Mouse (Mus musculus) erythroblast, adult 5-6 weeks (primary cell): ENCODE measurements at regions not wholly inside any gene's neighbourhood (a gene's known extent, or its start where the extent isn't known, plus 50 kb on each side); places are given as distances from the start of the nearest gene placed in this dataset.
A peak's percentile ranks its signal among the peaks of the same experiment; 100 is the strongest.

Source experiments
- ATAC-seq: replicated peaks from 2 replicates; pipeline ENCODE4 v1.8.0; 2016; ENCODE audit warnings: moderate number of reproducible peaks, mild to moderate bottlenecking, moderate TSS enrichment, inconsistent platforms; ENCODE audit not compliant: poor library complexity, low FRiP score, severe bottlenecking

- ATAC-seq = no peak
Measured at GRCm38 (mm10) chr1:90442250-90443240, 160.2 kb upstream of the Cops8 start.

- no peak for ATAC-seq
Measured at GRCm38 (mm10) chr1:90449571-90450226, 153.1 kb upstream of the Cops8 start.

GRCm38 (mm10) chr1:90451942-90452557 is 150.7 kb upstream of the Cops8 start:
- no peak for ATAC-seq

GRCm38 (mm10) chr1:90454263-90454662 is 148.5 kb upstream of the Cops8 start:
- no peak for ATAC-seq

- ATAC-seq = no peak
Measured at GRCm38 (mm10) chr1:90457396-90457795, 145.4 kb upstream of the Cops8 start.

- ATAC-seq = no peak
Measured at GRCm38 (mm10) chr1:90458176-90458575, 144.6 kb upstream of the Cops8 start.

- ATAC-seq = 0 out of 2 replicates have a peak, but pooled peaks have one; percentile 15
Measured at GRCm38 (mm10) chr1:90461699-90462098, 141.1 kb upstream of the Cops8 start.

GRCm38 (mm10) chr1:90463302-90463701 is 139.5 kb upstream of the Cops8 start:
- no peak for ATAC-seq

GRCm38 (mm10) chr1:90467646-90468045 is 135.1 kb upstream of the Cops8 start:
- ATAC-seq = no peak

GRCm38 (mm10) chr1:90470996-90471395 is 131.8 kb upstream of the Cops8 start:
- ATAC-seq = no peak

- no peak for ATAC-seq
Measured at GRCm38 (mm10) chr1:90471806-90472205, 131.0 kb upstream of the Cops8 start.

- ATAC-seq = no peak
Measured at GRCm38 (mm10) chr1:90475060-90475813, 127.5 kb upstream of the Cops8 start.

DNA sequence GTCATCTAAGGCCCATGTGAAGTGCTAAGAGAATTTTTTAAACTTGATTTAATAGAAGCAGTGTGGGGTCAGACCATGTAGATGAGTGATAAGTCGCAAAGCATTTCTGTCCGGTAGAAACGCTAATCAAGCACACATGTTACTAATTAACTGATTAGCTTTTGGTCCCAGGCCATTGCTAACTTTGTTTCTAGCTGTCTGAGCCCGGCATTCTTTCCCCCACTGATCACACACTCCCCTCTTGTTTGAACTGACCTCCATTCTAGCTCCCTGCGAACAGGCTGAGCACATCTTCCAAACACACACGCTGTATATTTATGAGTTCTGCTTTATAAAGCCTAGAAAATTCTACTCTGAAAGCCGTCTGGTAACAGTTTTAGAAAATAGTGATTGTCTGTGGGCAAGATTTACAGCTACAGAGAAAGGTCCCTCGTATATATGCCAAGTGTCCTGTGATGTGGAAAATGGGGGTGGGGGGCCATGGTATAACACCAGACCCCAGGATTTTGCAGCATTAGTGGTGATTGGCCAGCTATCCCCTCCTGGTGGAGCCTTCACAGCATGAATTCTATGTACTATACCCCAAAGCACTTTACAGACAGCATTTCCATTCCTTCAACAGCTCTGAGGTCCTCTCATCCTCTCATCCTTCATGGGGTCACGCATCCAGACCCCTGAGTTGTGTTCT is 126.1 kb upstream of the Cops8 start:
- no peak for ATAC-seq

- ATAC-seq = no peak
Measured at GRCm38 (mm10) chr1:90478839-90479238, 123.9 kb upstream of the Cops8 start.

DNA sequence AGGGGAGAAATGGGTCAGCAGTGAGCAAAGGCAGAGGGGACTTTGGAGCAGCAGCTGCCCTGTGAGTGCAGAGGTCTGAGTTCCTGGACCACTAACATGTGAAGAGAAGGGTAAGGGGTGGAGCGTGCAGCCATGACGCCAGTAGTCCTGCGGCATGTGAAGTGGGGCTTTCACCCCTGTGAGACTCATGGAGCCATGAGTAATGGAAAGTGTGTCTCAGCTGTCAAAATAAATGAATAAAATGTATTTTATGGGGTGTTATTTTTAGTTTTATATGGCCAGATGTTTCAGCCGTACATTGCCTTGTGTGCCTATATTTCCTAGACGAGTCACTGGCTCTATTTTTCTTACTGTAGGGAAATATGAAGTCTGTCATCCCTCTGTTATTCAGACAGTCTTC is 121.5 kb upstream of the Cops8 start:
- ATAC-seq = no peak

- no peak for ATAC-seq
Measured at GRCm38 (mm10) chr1:90481708-90482107, 121.1 kb upstream of the Cops8 start.

GRCm38 (mm10) chr1:90486349-90486839 is 116.4 kb upstream of the Cops8 start:
- no peak for ATAC-seq

DNA sequence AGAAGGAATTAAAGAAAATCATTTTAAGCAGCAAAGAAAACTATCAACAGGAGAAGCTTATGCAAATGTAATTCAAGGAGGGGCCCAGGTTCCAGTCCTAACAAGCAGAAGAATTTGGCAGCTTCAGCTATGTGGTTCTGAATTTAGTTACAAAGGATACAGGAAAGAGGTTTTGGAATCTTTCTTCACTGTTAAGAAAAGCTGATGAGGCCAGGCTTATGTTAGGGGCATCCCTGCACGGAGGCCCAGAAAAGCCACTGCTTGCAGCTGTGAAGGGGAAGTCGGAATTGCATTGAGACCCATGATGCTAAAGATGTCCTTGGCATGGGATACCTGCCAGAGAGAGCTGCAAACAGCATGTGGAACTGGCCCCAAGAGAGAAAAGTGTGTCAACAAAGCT is 114.9 kb upstream of the Cops8 start:
- no peak for ATAC-seq

DNA sequence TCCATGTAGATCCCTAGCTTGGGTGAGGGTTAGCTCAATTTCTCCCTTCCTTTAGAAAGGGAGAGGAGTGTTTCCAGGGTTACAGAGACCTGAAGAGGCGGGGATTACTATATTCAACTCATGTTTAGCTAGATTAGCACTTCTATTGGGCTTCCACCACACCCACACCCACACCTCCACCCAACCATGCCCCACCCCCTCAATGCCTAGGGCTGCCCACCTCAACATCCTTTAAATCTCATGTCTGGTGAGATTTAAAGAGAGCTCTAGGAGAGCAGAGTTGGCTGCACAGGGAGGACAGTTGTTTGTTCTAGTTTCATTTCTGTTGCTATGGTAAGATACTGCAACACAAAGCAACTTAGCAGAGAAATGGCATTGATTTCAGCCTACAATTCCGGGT is 113.8 kb upstream of the Cops8 start:
- no peak for ATAC-seq
